ENCODE assay signal across 22 mouse cellular contexts in genomic region chr1:104609409-104609808, GRCm38 (mm10).
DNase-seq lines count a peak whose midpoint lies in the region; ATAC-seq and TF ChIP-seq lines count a peak whose summit lies in the region.
"Had no signal": no experiment of that assay in that cellular context is flagged by ENCODE, and none has a peak within 500 bp of the region (broad histone marks: within the 10 kb centered on the region; RNA-seq: fewer than 3 reads in every experiment).

No protein-coding gene starts in this region.

- H3K9ac ChIP-seq in heart, adult 2 months (ENCODE audit: low read depth, low read length): no peak overlapping the region
- H3K9ac ChIP-seq in heart, embryonic 11.5 days (ENCODE audit: low read depth, low read length): no peak overlapping the region
- H3K9ac ChIP-seq: forebrain, embryonic 13.5 days; limb, embryonic 12.5 days; lung, embryonic 15.5 days; midbrain, embryonic 13.5 days; neural tube, embryonic 15.5 days had no signal

- H3K4me2 ChIP-seq in heart, embryonic 11.5 days: no peak overlapping the region
- H3K4me2 ChIP-seq: forebrain, embryonic 13.5 days; limb, embryonic 12.5 days; lung, embryonic 15.5 days; midbrain, embryonic 13.5 days; neural tube, embryonic 15.5 days had no signal

- peak; percentile 38 for TF ChIP-seq CTCF in heart, adult 2 months (IDR thresholded peaks at IDR 0.05)
- peak; percentile 20 for TF ChIP-seq CTCF in left cerebral cortex, adult 2 months (IDR thresholded peaks at IDR 0.05)

- H3K36me3 ChIP-seq in heart, adult 2 months (ENCODE audit: control insufficient read depth, insufficient read depth, low read length): no peaks in the 10 kb centered on the region
- no peaks in the 10 kb centered on the region for H3K36me3 ChIP-seq in heart, embryonic 11.5 days (ENCODE audit: control insufficient read depth, insufficient read depth, low read length)
- H3K36me3 ChIP-seq: embryonic facial prominence, embryonic 10.5 days; G1E; heart, embryonic 10.5 days; limb, embryonic 12.5 days; lung, embryonic 15.5 days; midbrain, embryonic 13.5 days; neural tube, embryonic 15.5 days had no signal

- H3K4me3 ChIP-seq in heart, adult 2 months: no peak overlapping the region
- no peak overlapping the region for H3K4me3 ChIP-seq in heart, embryonic 11.5 days (ENCODE audit: low read depth, low read length)
- H3K4me3 ChIP-seq in left cerebral cortex, adult 2 months: no peak overlapping the region
- H3K4me3 ChIP-seq: embryonic facial prominence, embryonic 10.5 days; forebrain, embryonic 13.5 days; heart, embryonic 10.5 days; limb, embryonic 12.5 days; lung, embryonic 15.5 days; midbrain, embryonic 13.5 days; neural tube, embryonic 15.5 days had no signal

- no peaks in the 10 kb centered on the region for H3K79me2 ChIP-seq in heart, adult 2 months (replicated peaks; ENCODE audit: control insufficient read depth, insufficient read depth, low read length)

- H3K27ac ChIP-seq in heart, adult 2 months: no peak overlapping the region
- no peak overlapping the region for H3K27ac ChIP-seq in heart, embryonic 11.5 days (ENCODE audit: low read depth, low read length)
- H3K27ac ChIP-seq in left cerebral cortex, adult 2 months: no peak overlapping the region
- H3K27ac ChIP-seq: embryonic facial prominence, embryonic 10.5 days; forebrain, embryonic 13.5 days; heart, embryonic 10.5 days; limb, embryonic 12.5 days; lung, embryonic 15.5 days; macrophage; midbrain, embryonic 13.5 days; neural tube, embryonic 15.5 days had no signal

- WGBS in heart, adult 2 months: 42% methylated on average over 6 of the region's 6 CpGs
- WGBS in heart, embryonic 11.5 days (ENCODE audit: insufficient replicate concordance): 34% methylated on average over 6 of the region's 6 CpGs

- no peak for TF ChIP-seq EP300 in heart, adult 2 months (IDR thresholded peaks at IDR 0.05; ENCODE audit: insufficient read depth, low read depth, low read length)

- H3K27me3 ChIP-seq in heart, adult 2 months (ENCODE audit: control insufficient read depth, insufficient read depth, low read length): no peaks in the 10 kb centered on the region
- no peaks in the 10 kb centered on the region for H3K27me3 ChIP-seq in heart, embryonic 11.5 days (ENCODE audit: control insufficient read depth, insufficient read depth, low read length)
- H3K27me3 ChIP-seq: forebrain, embryonic 13.5 days; limb, embryonic 12.5 days; lung, embryonic 15.5 days; midbrain, embryonic 13.5 days; neural tube, embryonic 15.5 days had no signal

- no peak for ATAC-seq in heart, embryonic 11.5 days (replicated peaks; ENCODE audit: insufficient number of reproducible peaks, low FRiP score, low TSS enrichment)
- ATAC-seq in megakaryocyte progenitor cell, adult 5-6 weeks (replicated peaks; ENCODE audit: poor library complexity): no peak
- ATAC-seq: forebrain, embryonic 13.5 days; hindbrain, embryonic 16.5 days; midbrain, embryonic 13.5 days had no signal

- H3K9me3 ChIP-seq in heart, embryonic 11.5 days (replicated peaks; ENCODE audit: control insufficient read depth, low read length): no peaks in the 10 kb centered on the region
- H3K9me3 ChIP-seq: embryonic facial prominence, embryonic 10.5 days; forebrain, embryonic 13.5 days; heart, embryonic 10.5 days; limb, embryonic 12.5 days; lung, embryonic 15.5 days; midbrain, embryonic 13.5 days; neural tube, embryonic 15.5 days had no signal

- DNase-seq in heart, adult 2 months: no peak
- no peak for DNase-seq in left cerebral cortex, adult 2 months (ENCODE audit: extremely low spot score in 1 of 2, low spot score in 2 of 2)
- no peak for DNase-seq in left cerebral cortex, postnatal 14 days (ENCODE audit: low spot score in 2 of 2)
- peak; percentile 58 for DNase-seq in ES-CJ7 (ENCODE audit: low read depth, low spot score)
- peak; percentile 18 for DNase-seq in embryo, embryonic 10.5 days (ENCODE audit: low spot score)
- DNase-seq in frontal cortex, postnatal 14 days (ENCODE audit: low spot score in 2 of 2): no peak
- DNase-seq: B cell, adult 2 months; cerebellum, adult 9-11 months; gastrocnemius, postnatal 36 days; thymus, adult 18-20 months had no signal

- intact Hi-C loops in heart, adult 2 months (cut with DNase I): no loop called here
- intact Hi-C loops in left cerebral cortex, adult 2 months (cut with DNase I): no loop called here
- intact Hi-C loops in left cerebral cortex, postnatal 14 days (cut with DNase I): no loop called here

- no peaks in the 10 kb centered on the region for H3K4me1 ChIP-seq in heart, adult 2 months (ENCODE audit: control insufficient read depth, insufficient read depth, low read length)
- no peaks in the 10 kb centered on the region for H3K4me1 ChIP-seq in heart, embryonic 11.5 days (ENCODE audit: control insufficient read depth, insufficient read depth, low read length)
- H3K4me1 ChIP-seq: embryonic facial prominence, embryonic 10.5 days; forebrain, embryonic 13.5 days; heart, embryonic 10.5 days; limb, embryonic 12.5 days; lung, embryonic 15.5 days; midbrain, embryonic 13.5 days; neural tube, embryonic 15.5 days had no signal

- TF ChIP-seq POLR2A in heart, adult 2 months (IDR thresholded peaks at IDR 0.05; ENCODE audit: insufficient read depth, low read depth, low read length): no peak

Comparison
In these comparisons a context has a peak if more than half of its experiments do, and no peak if none do; other contexts are left out.
1. DNase-seq: peak in ES-CJ7 (single experiment) and embryo, embryonic 10.5 days (single experiment); none in heart, adult 2 months (0 of 2), left cerebral cortex, adult 2 months (0 of 2), left cerebral cortex, postnatal 14 days (0 of 2) and frontal cortex, postnatal 14 days (0 of 2).